Mouse (Mus musculus) CH12.LX (cell line): ENCODE measurements around the gene Ppil1.

Source experiments
- CHD1 ChIP-seq: IDR thresholded peaks from 2 replicates; pipeline ENCODE4 v1.6.1; 2012; ENCODE audit warnings: low read depth, low read length, improper control_type of control experiment, inconsistent platforms
- CTCF ChIP-seq, 2 experiments: IDR thresholded peaks in 1 of 2; conservative IDR thresholded peaks in 1 of 2; 2 replicates each; pipeline ENCODE4 v1.5.1; 2011 to 2012; ENCODE audit warnings: low read depth in 2 of 2, low read length in 2 of 2, improper control_type of control experiment in 1 of 2, inconsistent platforms in 1 of 2, mild to moderate bottlenecking in 1 of 2, moderate library complexity in 1 of 2
- ELF1 ChIP-seq: IDR thresholded peaks from 2 replicates; pipeline ENCODE4 v1.6.1; 2014; ENCODE audit warnings: low read depth, mild to moderate bottlenecking, inconsistent platforms, low read length, improper control_type of control experiment
- EP300 ChIP-seq: IDR thresholded peaks from 2 replicates; pipeline ENCODE4 v1.6.1; 2011; ENCODE audit warnings: low read length, improper control_type of control experiment
- MAX ChIP-seq: IDR thresholded peaks from 2 replicates; pipeline ENCODE4 v1.6.1; 2011; ENCODE audit warnings: low read length, improper control_type of control experiment
- POLR2A ChIP-seq: IDR thresholded peaks from 2 replicates; pipeline ENCODE4 v1.6.1; 2011; ENCODE audit warnings: low read depth, mild to moderate bottlenecking, improper control_type of control experiment, low read length
- POLR2AphosphoS2 ChIP-seq: IDR thresholded peaks from 2 replicates; pipeline ENCODE4 v1.6.1; 2011; ENCODE audit warnings: low read depth, low read length, improper control_type of control experiment
- SIN3A ChIP-seq: IDR thresholded peaks from 2 replicates; pipeline ENCODE4 v1.6.1; 2012; ENCODE audit warnings: low read length, improper control_type of control experiment, inconsistent platforms
- SMC3 ChIP-seq: IDR thresholded peaks from 2 replicates; pipeline ENCODE4 v1.6.1; 2011; ENCODE audit warnings: low read depth, low read length, improper control_type of control experiment
- TCF12 ChIP-seq: IDR thresholded peaks from 2 replicates; pipeline ENCODE4 v1.6.1; 2014; ENCODE audit warnings: low read depth, mild to moderate bottlenecking, inconsistent platforms, low read length, improper control_type of control experiment
- UBTF ChIP-seq: IDR thresholded peaks from 2 replicates; pipeline ENCODE4 v1.6.1; 2012; ENCODE audit warnings: low read depth, mild to moderate bottlenecking, inconsistent platforms, low read length, improper control_type of control experiment, moderate library complexity
- USF1 ChIP-seq: IDR thresholded peaks from 2 replicates; pipeline ENCODE4 v1.6.1; 2014; ENCODE audit warnings: low read depth, mild to moderate bottlenecking, inconsistent platforms, low read length, improper control_type of control experiment
- USF2 ChIP-seq: conservative IDR thresholded peaks from 2 replicates; pipeline ENCODE4 v1.6.1; 2011; ENCODE audit warnings: low read depth, low read length, improper control_type of control experiment
- ZKSCAN1 ChIP-seq: IDR thresholded peaks from 2 replicates; pipeline ENCODE4 v1.6.1; 2012; ENCODE audit warnings: low read depth, inconsistent platforms, low read length, improper control_type of control experiment, borderline replicate concordance

DNA sequence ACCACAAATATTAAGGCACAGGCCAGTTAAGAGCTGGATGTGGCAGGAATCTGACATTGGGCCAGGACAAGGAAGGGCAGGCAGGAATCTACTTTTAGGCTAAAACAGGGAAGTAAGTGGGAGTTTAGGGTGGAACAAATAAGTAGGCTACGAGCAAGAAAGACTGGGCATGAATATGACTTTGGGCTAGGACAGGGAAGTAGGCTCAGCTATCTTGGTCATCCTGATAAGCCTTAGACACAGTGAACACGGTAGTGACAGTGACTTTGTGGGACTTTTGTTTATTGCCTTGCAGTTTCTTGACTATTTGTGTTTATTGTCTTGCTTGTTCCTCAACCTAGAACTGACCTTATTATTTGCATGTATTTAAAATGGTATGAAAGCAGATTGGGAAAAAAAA is 10.8 kb downstream of the Ppil1 start:
- TF ChIP-seq ZKSCAN1 = no peak
- no peak for TF ChIP-seq CTCF (conservative IDR thresholded peaks at IDR 0.05 in 1 of 2, IDR thresholded peaks at IDR 0.05 in 1 of 2; ENCODE audit: low read depth in 2 of 2, low read length in 2 of 2)
- TF ChIP-seq CHD1 = no peak
- no peak for TF ChIP-seq EP300
- no peak for TF ChIP-seq TCF12
- no peak for TF ChIP-seq POLR2A
- no peak for TF ChIP-seq SIN3A
- no peak for TF ChIP-seq USF1
- no peak for TF ChIP-seq SMC3
- TF ChIP-seq USF2 = no peak
- TF ChIP-seq POLR2AphosphoS2 = no peak
- TF ChIP-seq ELF1 = no peak
- TF ChIP-seq UBTF = no peak
- TF ChIP-seq MAX = no peak
